Mouse (Mus musculus): ENCODE measurements at regions not wholly inside any gene's neighbourhood (a gene's known extent, or its start where the extent isn't known, plus 50 kb on each side); places are given as distances from the start of the nearest gene placed in this dataset.

- in situ Hi-C loops (cut with MboI; ENCODE audit: low sequenced_read_pairs in 2 of 2, unreplicated experiment in 2 of 2): no loop called here
- no peak overlapping the region for H3K27ac ChIP-seq (ENCODE audit: insufficient read depth, low read depth, low read length, poor library complexity, severe bottlenecking)
- H3K9ac ChIP-seq (ENCODE audit: insufficient read depth, low read depth, low read length, poor library complexity, severe bottlenecking): no peak overlapping the region
- no peak overlapping the region for H3K4me3 ChIP-seq (ENCODE audit: insufficient read depth in 1 of 2, low read depth in 1 of 2, low read length in 2 of 2, poor library complexity in 1 of 2, severe bottlenecking in 1 of 2)
- TF ChIP-seq ZC3H11A (IDR thresholded peaks at IDR 0.05; ENCODE audit: borderline replicate concordance, low read depth, low read length) (no peak), HCFC1 (IDR thresholded peaks at IDR 0.05; ENCODE audit: borderline replicate concordance, insufficient read depth, low read length) (no peak), MAFK (IDR thresholded peaks at IDR 0.05; ENCODE audit: insufficient read depth, low read depth, low read length) (no peak), ZNF384 (IDR thresholded peaks at IDR 0.05; ENCODE audit: low read depth, low read length) (no peak)
- no peaks in the 10 kb centered on the region for H3K36me3 ChIP-seq (ENCODE audit: control insufficient read depth, insufficient read depth, low read length, poor library complexity, severe bottlenecking)
- H3K9me3 ChIP-seq (ENCODE audit: control insufficient read depth, insufficient read depth, low read depth, low read length): no peaks in the 10 kb centered on the region
- DNase-seq (ENCODE audit: low read depth, low spot score): no peak
- H3K4me1 ChIP-seq (ENCODE audit: control insufficient read depth in 2 of 2, insufficient read depth in 2 of 2, low read length in 2 of 2, poor library complexity in 1 of 2): peaks cover 0 to 21% of the 10 kb centered on the region in 2 experiments; a peak in 2 of 4 replicates
Measured at GRCm38 (mm10) chr9:61595170-61595967, 223.2 kb downstream of the Tle3 start.

DNA sequence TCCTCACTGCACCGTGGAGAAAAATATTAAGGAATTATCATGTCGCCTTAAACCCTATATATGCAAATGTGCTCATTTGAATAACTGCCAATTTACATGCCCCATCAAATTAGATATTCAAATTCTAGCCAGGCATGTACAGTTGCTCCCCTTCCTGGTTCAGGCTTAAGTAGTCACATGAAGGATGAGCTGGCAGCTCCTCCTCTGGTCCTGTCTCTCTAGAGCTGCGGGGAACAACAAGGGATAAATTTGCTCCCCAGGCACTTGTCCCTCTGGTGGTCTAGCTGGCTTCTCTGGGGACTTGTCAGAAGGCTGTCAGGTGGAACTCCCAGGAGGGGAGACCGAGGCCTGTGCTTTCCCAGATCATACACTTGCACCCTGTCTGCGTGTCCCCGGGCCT lies 221.8 kb downstream of the Tle3 start:
- no peak overlapping the region for H3K27ac ChIP-seq (ENCODE audit: insufficient read depth, low read depth, low read length, poor library complexity, severe bottlenecking)
- H3K36me3 ChIP-seq (ENCODE audit: control insufficient read depth, insufficient read depth, low read length, poor library complexity, severe bottlenecking): no peaks in the 10 kb centered on the region
- in situ Hi-C loops (cut with MboI; ENCODE audit: low sequenced_read_pairs in 2 of 2, unreplicated experiment in 2 of 2): no loop called here
- TF ChIP-seq CHD2 (IDR thresholded peaks at IDR 0.05; ENCODE audit: low read depth, low read length) (no peak), MAFK (IDR thresholded peaks at IDR 0.05; ENCODE audit: insufficient read depth, low read depth, low read length) (no peak), ZC3H11A (IDR thresholded peaks at IDR 0.05; ENCODE audit: borderline replicate concordance, low read depth, low read length) (no peak), ZNF384 (IDR thresholded peaks at IDR 0.05; ENCODE audit: low read depth, low read length) (no peak), HCFC1 (IDR thresholded peaks at IDR 0.05; ENCODE audit: borderline replicate concordance, insufficient read depth, low read length) (no peak)
- H3K9ac ChIP-seq (ENCODE audit: insufficient read depth, low read depth, low read length, poor library complexity, severe bottlenecking): no peak overlapping the region
- H3K4me1 ChIP-seq (ENCODE audit: control insufficient read depth in 2 of 2, insufficient read depth in 2 of 2, low read length in 2 of 2, poor library complexity in 1 of 2): peaks cover 0 to 18% of the 10 kb centered on the region in 2 experiments; a peak in 2 of 4 replicates
- no peaks in the 10 kb centered on the region for H3K9me3 ChIP-seq (ENCODE audit: control insufficient read depth, insufficient read depth, low read depth, low read length)
- no peak for DNase-seq (ENCODE audit: low read depth, low spot score)
- H3K4me3 ChIP-seq (ENCODE audit: insufficient read depth in 1 of 2, low read depth in 1 of 2, low read length in 2 of 2, poor library complexity in 1 of 2, severe bottlenecking in 1 of 2): no peak overlapping the region

- no peak overlapping the region for H3K4me3 ChIP-seq (ENCODE audit: insufficient read depth in 1 of 2, low read depth in 1 of 2, low read length in 2 of 2, poor library complexity in 1 of 2, severe bottlenecking in 1 of 2)
Measured at GRCm38 (mm10) chr9:61589727-61590299, 217.6 kb downstream of the Tle3 start.

DNA sequence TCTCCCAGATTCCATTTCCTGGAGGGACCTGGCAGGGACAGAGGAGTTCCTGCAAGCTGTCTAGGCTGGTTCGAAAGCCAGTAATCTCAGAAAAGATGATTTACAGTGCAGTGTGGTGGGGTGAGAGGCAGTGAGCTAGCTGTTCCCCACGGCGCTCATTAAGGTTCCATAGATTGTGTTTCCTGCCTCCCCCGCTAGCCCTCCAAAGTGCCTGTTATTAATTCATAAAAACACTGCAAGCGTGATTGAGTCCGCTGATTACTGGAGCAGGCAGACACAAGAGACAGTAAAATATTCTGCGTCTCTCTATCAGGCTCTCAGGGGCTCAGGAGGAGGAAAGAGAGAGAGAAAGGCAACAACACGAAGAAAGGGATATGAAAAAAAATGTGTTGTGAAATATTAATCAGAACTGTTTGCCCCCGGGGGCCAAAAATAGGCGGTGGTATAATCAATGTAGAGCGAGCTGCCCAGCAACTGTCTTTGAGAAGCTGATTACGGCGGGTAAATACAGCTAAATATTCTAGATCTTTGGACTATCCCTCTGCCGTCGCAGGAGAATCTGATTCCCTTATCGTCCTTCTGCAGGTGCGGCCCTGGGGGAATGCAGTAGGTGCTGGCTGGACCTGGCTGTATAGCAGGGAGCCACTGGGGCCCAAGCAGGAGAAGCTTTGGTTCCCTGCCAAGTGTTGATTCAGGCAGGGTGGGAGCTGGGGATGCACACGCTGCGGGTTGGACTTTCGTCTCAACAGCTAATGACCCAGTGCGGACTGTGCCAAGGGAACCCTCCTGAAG lies 211.3 kb downstream of the Tle3 start:
- Histone ChIP-seq H3K27ac (ENCODE audit: insufficient read depth, low read depth, low read length, poor library complexity, severe bottlenecking) (no peak overlapping the region), H3K4me1 (ENCODE audit: control insufficient read depth in 2 of 2, insufficient read depth in 2 of 2, low read length in 2 of 2, poor library complexity in 1 of 2) (no peaks in the 10 kb centered on the region), H3K4me3 (ENCODE audit: insufficient read depth in 1 of 2, low read depth in 1 of 2, low read length in 2 of 2, poor library complexity in 1 of 2, severe bottlenecking in 1 of 2) (no peak overlapping the region; a peak in 1 of 4 replicates), H3K36me3 (ENCODE audit: control insufficient read depth, insufficient read depth, low read length, poor library complexity, severe bottlenecking) (no peaks in the 10 kb centered on the region), H3K9me3 (ENCODE audit: control insufficient read depth, insufficient read depth, low read depth, low read length) (no peaks in the 10 kb centered on the region), H3K9ac (ENCODE audit: insufficient read depth, low read depth, low read length, poor library complexity, severe bottlenecking) (no peak overlapping the region)
- TF ChIP-seq HCFC1 (IDR thresholded peaks at IDR 0.05; ENCODE audit: borderline replicate concordance, insufficient read depth, low read length) (no peak), ZC3H11A (IDR thresholded peaks at IDR 0.05; ENCODE audit: borderline replicate concordance, low read depth, low read length) (no peak)
- DNase-seq (ENCODE audit: low read depth, low spot score): no peak
- in situ Hi-C loops (cut with MboI; ENCODE audit: low sequenced_read_pairs in 2 of 2, unreplicated experiment in 2 of 2): no loop called here

More at GRCm38 (mm10) chr9:61589727-61590299, 217.6 kb downstream of the Tle3 start:
- TF ChIP-seq CHD2 (IDR thresholded peaks at IDR 0.05; ENCODE audit: low read depth, low read length) (no peak), MAFK (IDR thresholded peaks at IDR 0.05; ENCODE audit: insufficient read depth, low read depth, low read length) (no peak), ZNF384 (IDR thresholded peaks at IDR 0.05; ENCODE audit: low read depth, low read length) (no peak), HCFC1 (IDR thresholded peaks at IDR 0.05; ENCODE audit: borderline replicate concordance, insufficient read depth, low read length) (no peak), ZC3H11A (IDR thresholded peaks at IDR 0.05; ENCODE audit: borderline replicate concordance, low read depth, low read length) (no peak)
- H3K27ac ChIP-seq (ENCODE audit: insufficient read depth, low read depth, low read length, poor library complexity, severe bottlenecking): no peak overlapping the region
- H3K36me3 ChIP-seq (ENCODE audit: control insufficient read depth, insufficient read depth, low read length, poor library complexity, severe bottlenecking): no peaks in the 10 kb centered on the region
- H3K9me3 ChIP-seq (ENCODE audit: control insufficient read depth, insufficient read depth, low read depth, low read length): no peaks in the 10 kb centered on the region
- DNase-seq (ENCODE audit: low read depth, low spot score): no peak
- H3K4me1 ChIP-seq (ENCODE audit: control insufficient read depth in 2 of 2, insufficient read depth in 2 of 2, low read length in 2 of 2, poor library complexity in 1 of 2): no peaks in the 10 kb centered on the region
- in situ Hi-C loops (cut with MboI; ENCODE audit: low sequenced_read_pairs in 2 of 2, unreplicated experiment in 2 of 2): no loop called here
- H3K9ac ChIP-seq (ENCODE audit: insufficient read depth, low read depth, low read length, poor library complexity, severe bottlenecking): no peak overlapping the region
